Mouse (Mus musculus) CD4-positive, CD25-positive, alpha-beta regulatory T cell, adult 4 months (primary cell): ENCODE data around the gene Arf6. TPM values are rescaled to one million over a fixed set of nuclear protein-coding genes. Genes with fewer than 3 reads are reported as not detected.

Experiments used
- ATAC-seq: one replicate; pipeline ENCODE4 v1.8.0; 2017
- polyA plus RNA-seq, 2 experiments: library from polyadenylated mRNA; unstranded; fragments of 100-300 nt; shearing (Covaris generic); gene quantifications; one replicate each; pipeline ENCODE4 v1.2.1; 2017

Gene Arf6
- polyA plus RNA-seq, 2 experiments from 2014 or later, result 27.8 to 79.0 TPM

GRCm38 (mm10) chr12:69414826-69415572, 43.0 kb downstream of the Arf6 start:
- ATAC-seq, result no peak

DNA sequence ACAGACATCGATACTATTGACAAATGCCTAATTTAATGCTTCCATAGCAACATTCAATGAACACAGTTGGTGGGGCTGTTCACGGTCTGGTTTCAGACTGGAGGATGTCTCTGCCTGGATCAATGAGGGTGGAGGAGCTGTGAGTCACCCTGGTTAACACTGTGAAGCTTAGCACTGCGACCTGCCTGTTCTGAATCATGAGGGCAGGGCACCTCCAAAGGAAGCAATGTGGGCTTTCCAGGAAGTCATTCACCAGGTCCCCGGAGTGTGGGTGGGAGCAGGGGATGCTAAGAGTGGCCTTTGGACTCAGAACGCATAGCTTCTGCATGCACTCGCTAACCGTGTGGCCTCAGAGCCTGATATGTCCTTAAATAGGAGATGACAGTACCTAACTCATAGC, 44.8 kb downstream of the Arf6 start:
- peak; percentile 57 for ATAC-seq

- no peak for ATAC-seq
Measured at GRCm38 (mm10) chr12:69417701-69418291, 45.8 kb downstream of the Arf6 start.

DNA sequence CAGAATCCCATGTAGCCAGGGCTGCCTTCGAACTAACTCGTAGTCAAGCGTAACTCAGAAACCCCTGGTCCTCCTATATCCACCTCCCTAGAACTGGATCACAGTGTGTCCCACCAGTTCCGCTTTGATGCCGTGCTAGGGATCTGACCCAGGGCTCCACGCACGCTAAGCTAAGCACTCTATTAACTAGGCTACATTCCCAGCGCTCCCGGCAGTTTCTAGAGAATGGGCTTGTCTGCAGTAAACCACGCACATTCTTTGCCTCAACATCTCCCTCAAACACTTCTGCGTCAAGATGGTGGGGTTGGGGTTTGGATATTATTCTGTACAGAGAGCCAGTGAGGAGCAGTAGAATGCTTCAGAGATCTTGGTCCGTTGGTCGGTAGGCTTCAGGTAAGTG, 46.7 kb downstream of the Arf6 start:
- ATAC-seq, result no peak

GRCm38 (mm10) chr12:69419017-69419605, 47.2 kb downstream of the Arf6 start:
- ATAC-seq, result no peak

DNA sequence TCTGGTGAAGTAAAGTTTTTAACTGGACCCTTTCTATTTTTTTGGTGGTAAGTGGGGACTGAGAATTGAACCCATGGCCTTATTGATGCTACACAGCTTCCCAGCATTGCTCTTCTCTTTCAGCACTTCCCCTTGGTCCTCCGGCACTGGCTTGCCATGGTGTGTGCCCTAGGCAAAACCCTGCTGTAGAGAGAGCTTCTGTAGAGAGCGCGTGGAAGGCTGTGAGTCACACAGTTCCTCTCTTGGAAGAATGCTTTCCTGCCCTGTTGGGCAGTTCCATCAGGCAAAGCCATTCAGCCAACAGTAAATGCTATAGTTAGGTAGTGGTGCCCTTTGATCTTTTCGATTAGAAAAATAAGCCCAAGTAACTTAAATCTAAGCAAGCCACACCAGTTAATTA, 47.7 kb downstream of the Arf6 start:
- ATAC-seq, result no peak

- peak; percentile 33 for ATAC-seq
Measured at GRCm38 (mm10) chr12:69420716-69421115, 48.8 kb downstream of the Arf6 start.

GRCm38 (mm10) chr12:69422827-69423537, 51.0 kb downstream of the Arf6 start:
- peak; percentile 98 for ATAC-seq

Other genes with a start within 250 kb of the Arf6 start
- gene Rps29, start 213.0 kb upstream of the Arf6 start, polyA plus RNA-seq, result 1,000 to 10,000 TPM; 2,079 to 4,258 TPM
- under 1 TPM; 0.70 to 0.71 TPM for gene Lrr1, start 203.3 kb upstream of the Arf6 start, polyA plus RNA-seq
- 100 to 1,000 TPM; 393 to 542 TPM for gene Rpl36al, start 188.1 kb upstream of the Arf6 start, polyA plus RNA-seq
- gene Mgat2, start 188.0 kb upstream of the Arf6 start, polyA plus RNA-seq, result 10 to 100 TPM in 1 of 2 experiments, 1 to 10 TPM in 1; 7.0 to 18.8 TPM
- gene Gm49383, start 175.0 kb upstream of the Arf6 start, polyA plus RNA-seq, result 10 to 100 TPM in 1 of 2 experiments, 1 to 10 TPM in 1; 8.3 to 10.7 TPM
- gene Dnaaf2, start 173.7 kb upstream of the Arf6 start, polyA plus RNA-seq, result 1 to 10 TPM; 2.5 to 2.8 TPM
- gene Gm49384, start 167.9 kb upstream of the Arf6 start, polyA plus RNA-seq, result 1 to 10 TPM; 8.1 to 8.9 TPM
- gene Pole2, start 144.0 kb upstream of the Arf6 start, polyA plus RNA-seq, result 1 to 10 TPM; 8.6 to 9.1 TPM
- 10 to 100 TPM; 15.1 to 20.3 TPM for gene Klhdc1, start 131.0 kb upstream of the Arf6 start, polyA plus RNA-seq
- gene Klhdc2, start 75.5 kb upstream of the Arf6 start, polyA plus RNA-seq, result 10 to 100 TPM; 12.2 to 14.3 TPM
- 100 to 1,000 TPM; 163 to 169 TPM for gene Nemf, start 15.0 kb upstream of the Arf6 start, polyA plus RNA-seq
- under 1 TPM in 1 of 2 experiments, not detected in 1; 0.54 TPM for gene Gm9887, start 308 bp downstream of the Arf6 start, polyA plus RNA-seq
- gene Vcpkmt, start 210.9 kb downstream of the Arf6 start, polyA plus RNA-seq, result 10 to 100 TPM in 1 of 2 experiments, 1 to 10 TPM in 1; 9.5 to 11.7 TPM